Mouse (Mus musculus) WW6 (cell line): ENCODE data around the gene Lhfpl1.
"Not testable (repeated sequence)": the region's sequence is repeated elsewhere in the genome, so short reads cannot be mapped to it uniquely, and the experiment has no call there.

Source experiments
- DNase-seq: peaks from one replicate; pipeline ENCODE4 v3.0.0-alpha.2; 2013; ENCODE audit warnings: low read depth, low spot score

Gene Lhfpl1

DNA sequence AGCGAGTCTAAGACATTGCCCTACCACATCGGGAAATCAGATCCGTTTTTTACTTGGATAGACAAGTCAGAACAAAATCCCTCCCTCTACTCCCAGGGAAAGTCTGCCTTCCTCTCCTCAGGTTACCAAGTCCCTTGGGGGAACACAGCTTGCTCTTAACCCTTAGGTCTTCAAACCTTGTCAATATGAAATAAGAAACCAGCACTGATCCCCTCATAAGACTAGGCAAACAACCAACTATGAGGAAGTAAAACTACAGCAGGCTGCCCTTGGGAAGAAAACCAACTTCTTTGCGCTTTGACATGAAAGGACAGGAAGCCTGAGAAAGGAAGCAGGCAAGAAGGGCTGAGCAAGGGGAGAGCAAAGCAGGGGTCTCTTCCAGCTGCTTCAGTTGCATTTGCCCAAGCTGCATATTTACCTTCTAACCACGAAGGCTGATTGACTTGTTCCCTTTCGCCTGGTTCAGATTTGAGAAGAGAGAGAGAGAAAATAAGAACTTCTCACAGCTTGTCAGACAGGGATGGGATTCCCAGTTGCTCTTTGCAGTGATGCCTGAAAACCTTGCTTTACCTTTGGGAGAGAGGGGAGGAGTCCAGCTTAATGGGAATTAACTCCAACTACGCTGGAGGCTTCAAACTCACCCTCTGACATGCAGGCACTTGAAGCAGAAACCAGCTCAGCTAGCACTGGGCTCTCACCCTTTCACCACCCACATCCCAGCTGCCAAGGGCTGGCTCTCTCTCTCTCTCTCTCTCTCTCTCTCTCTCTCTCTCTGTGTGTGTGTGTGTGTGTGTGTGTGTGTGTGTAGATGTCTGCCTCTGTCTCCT lies at the start of gene Lhfpl1:
Gene Lhfpl1 (minus strand): TSS at position 713 of the 827 bp plus-strand sequence.
- no peak for DNase-seq

DNA sequence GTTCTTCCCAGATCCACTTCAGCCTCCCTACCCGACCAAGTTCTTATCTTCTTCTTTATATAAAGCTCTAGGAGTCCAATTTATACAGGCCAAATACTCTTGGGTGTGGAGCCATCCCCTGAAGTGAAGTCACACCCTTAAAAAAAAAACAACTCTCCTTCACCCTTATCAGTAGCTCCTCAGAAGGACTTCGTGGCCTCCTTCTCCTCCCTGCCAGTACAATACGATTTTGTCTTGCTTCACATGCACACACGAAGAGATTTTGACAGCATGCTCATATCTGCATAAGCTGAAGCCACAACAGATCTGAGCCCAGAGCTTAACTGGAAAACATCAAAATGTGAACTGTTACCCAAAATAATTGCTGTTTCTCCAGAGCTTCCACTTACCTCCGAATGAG lies 22.9 kb upstream of the Lhfpl1 start:
- DNase-seq: no peak

DNA sequence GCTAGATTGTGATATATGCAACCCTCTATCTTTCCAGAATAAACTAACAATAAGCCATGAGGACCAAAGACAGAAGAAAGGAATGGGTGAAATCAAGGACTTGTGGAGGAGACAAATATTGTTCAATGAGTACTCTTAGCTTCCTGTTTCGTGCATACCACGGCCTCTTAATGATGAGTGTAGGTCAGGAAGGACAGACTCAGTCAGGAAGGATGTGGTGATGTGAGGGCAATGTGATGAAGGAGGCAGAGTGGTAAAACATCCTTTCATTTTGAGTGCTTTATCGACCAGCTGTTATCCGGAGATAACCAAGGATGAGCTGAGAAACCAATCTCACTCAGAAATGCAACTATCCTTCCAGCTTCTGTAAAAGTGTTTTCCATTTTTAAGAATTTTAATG lies 13.6 kb upstream of the Lhfpl1 start:
- DNase-seq: no peak

DNA sequence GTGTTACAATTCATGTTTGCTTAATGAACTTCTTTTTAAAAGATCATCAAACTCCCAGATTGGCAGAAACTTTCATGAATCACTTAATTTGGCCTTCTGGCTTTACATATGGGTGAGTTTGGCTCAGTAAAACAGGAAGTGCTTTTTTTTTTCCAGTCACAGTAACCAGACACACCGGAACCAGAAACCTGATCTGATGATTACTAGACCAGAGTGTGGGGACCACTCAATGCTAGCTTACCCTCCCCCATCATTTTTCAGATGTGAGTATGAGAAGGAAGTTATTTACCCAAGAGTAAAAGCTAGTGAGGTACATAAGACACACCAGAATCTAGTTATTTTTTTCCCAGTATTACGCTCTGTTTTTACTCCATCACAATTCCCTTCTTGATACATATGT lies 6.5 kb downstream of the Lhfpl1 start:
- DNase-seq: no peak

DNA sequence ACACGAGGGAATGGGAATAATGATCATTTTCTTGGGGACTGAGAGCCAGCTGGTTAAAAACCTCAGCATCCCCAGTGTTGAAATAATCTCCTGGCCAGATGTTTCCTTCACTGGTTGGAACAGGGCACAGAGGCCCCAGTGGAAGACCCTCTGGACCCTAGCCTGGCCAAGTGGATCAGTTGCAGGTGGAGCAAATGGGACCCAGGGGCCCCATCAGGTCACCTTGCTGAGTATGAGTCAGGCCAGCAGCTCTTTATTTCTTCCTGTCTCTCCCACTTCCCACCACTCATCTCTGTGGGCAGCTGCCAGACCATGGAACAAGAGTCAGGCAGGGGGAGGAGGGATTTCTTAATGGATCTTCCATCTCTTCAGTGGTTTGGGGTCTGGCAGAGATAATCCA lies 12.7 kb downstream of the Lhfpl1 start:
- no peak for DNase-seq

DNA sequence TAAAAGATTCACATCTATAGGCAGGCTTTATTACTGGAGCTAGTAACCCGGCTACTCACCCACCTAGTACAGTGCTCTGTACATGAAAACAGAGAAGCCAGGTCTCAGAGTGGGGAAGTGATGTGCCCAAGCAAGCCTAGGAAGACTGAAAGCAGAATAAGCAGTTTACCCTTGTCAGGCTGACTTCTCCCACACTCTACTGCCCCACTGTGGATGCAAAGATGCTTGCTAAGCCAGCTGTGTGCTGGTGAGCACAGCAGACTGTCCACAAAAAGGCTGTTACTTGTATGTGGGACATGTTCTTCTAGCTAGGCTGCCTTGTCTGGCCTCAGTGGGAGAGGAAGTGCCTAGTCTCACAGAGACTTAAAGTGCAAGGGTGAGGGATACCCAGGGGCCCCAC lies 40.3 kb downstream of the Lhfpl1 start:
- DNase-seq: no peak

DNA sequence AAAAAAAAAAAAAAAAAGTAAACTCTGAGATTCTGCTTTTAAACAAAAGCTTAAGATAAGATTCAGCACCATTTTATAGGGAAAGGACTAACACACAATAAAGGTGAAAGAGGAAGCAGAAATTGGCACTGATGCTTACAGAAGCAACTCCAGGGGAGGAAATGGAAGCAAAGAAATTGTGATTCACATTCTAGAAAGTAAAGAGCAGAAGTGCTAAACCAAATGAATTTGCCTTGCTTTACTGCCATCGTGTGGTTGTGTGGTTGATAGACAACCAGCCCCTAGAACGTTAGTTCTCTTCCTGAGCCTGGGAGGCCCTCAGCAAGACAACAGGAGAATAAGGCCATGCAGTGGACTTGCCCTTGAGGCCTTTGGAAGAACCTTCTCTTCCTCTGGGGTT lies 41.7 kb downstream of the Lhfpl1 start:
- DNase-seq: peak; percentile 1

DNA sequence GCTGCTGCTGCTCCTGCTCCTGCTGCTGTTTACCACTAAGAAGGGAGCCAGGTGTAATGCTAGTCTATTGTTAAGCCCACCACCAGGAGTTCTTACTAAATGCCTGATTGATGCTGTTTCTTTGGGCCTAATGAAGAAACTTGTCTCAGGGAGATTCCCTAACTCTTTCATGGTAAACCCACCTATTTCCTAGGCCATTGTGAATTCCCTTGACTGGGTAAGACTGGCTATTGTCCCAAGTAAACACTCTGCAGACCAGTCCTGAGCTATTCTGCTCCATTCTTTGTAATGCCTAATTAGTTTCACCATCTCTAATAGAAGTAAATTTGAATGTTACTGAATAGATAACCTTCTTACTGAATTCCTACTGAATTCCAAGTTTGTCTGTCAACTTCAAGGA lies 48.7 kb downstream of the Lhfpl1 start:
- DNase-seq: not testable (repeated sequence)

DNA sequence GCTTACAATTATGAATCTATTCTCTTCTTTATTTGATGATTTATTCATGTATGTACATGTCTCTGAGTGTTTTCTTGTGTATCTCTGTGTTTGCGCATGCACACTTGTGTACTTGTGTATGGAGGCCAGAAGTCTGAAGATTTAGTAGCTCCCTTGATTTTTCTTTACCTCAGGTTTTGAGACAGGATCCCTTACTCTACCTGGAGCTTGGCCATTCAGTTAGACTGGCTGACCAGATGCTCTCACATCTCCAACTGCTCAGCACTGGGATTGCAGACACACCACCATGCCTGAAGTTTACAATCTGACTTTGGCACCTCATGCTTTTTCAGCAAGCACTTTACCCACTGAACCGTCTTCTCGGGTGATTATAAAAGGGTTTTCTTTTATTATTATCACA lies 76.7 kb downstream of the Lhfpl1 start:
- no peak for DNase-seq

DNA sequence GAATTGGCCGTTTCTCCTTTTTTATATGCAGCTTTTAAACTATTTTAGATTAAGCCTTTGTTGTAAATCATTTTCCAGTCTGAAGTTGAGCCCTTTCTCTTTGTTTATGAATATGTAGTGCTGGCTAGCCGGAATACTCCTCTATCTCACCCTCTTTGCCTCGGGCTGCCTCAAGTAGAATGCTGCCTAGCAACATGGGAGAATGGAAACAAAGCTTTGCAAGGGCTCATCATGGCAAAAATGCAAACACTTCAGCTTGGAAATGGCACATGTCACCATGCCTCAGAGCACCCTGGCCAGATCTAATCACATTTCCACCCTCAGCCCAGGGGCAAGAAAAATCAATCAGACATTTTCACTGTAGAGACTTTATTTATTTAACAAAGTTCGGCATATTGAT lies 77.1 kb downstream of the Lhfpl1 start:
- no peak for DNase-seq

DNA sequence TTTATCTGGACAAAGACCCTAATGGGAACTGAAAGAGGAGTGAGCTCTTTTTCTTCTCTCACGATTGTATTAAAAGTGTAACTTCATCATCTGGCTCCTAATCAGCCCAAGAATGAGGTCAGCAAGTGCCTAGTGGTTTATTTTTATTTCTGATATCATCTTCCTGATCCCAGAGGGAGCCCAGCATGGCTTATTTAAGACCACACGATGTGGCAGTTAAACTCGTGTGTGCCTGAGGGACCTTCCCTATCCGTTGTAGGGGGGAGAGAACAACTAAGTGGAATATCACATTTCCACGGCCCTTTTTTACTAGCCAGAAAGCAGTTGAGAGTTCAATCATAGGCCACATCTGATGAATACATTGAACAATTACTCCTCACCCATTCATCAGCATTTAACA lies 87.1 kb downstream of the Lhfpl1 start:
- DNase-seq: no peak
